24 mouse cellular contexts compared by ENCODE assay signal in genomic region chr16:78283231-78283630, GRCm38 (mm10). TPM values are rescaled to one million over a fixed set of nuclear protein-coding genes. Genes with fewer than 3 reads are reported as not detected.
DNase-seq lines count a peak whose midpoint lies in the region; ATAC-seq and TF ChIP-seq lines count a peak whose summit lies in the region.
"Had no signal": no experiment of that assay in that cellular context is flagged by ENCODE, and none has a peak within 500 bp of the region (broad histone marks: within the 10 kb centered on the region; RNA-seq: fewer than 3 reads in every experiment).

No protein-coding gene starts in this region.

- peak; percentile 35; the same call in 1 of the 2 replicates for ATAC-seq in lung, embryonic 14.5 days (ENCODE audit: insufficient read depth)
- ATAC-seq in lung, embryonic 16.5 days (ENCODE audit: low read depth) = peak; percentile 62; the same call in 1 of the 2 replicates
- ATAC-seq: activated CD4-positive, CD25-positive, alpha-beta regulatory T cell, adult 4 months; CD4-positive, CD25-positive, alpha-beta regulatory T cell, adult 4 months; forebrain, embryonic 13.5 days; forebrain, embryonic 15.5 days had no signal

- no peaks in the 10 kb centered on the region for H3K9me3 ChIP-seq in lung, embryonic 14.5 days (ENCODE audit: low read depth, low read length)
- H3K9me3 ChIP-seq in lung, embryonic 16.5 days (ENCODE audit: control insufficient read depth, low read length) = no peaks in the 10 kb centered on the region
- H3K9me3 ChIP-seq: embryonic facial prominence, embryonic 10.5 days; embryonic facial prominence, embryonic 12.5 days; forebrain, embryonic 13.5 days; forebrain, embryonic 15.5 days had no signal

- no peak overlapping the region for H3K4me2 ChIP-seq in lung, embryonic 14.5 days
- H3K4me2 ChIP-seq in lung, embryonic 16.5 days (ENCODE audit: low read depth, low read length) = no peak overlapping the region
- H3K4me2 ChIP-seq: embryonic facial prominence, embryonic 12.5 days; forebrain, embryonic 13.5 days; forebrain, embryonic 15.5 days had no signal

- H3K27me3 ChIP-seq in lung, embryonic 14.5 days (ENCODE audit: insufficient read depth, low read length) = no peaks in the 10 kb centered on the region
- no peaks in the 10 kb centered on the region for H3K27me3 ChIP-seq in lung, embryonic 16.5 days (ENCODE audit: control insufficient read depth, insufficient read depth, low read depth, low read length)
- no peaks in the 10 kb centered on the region for H3K27me3 ChIP-seq in thymus, adult 2 months (ENCODE audit: control insufficient read depth, insufficient read depth, low read length)
- H3K27me3 ChIP-seq: CH12.LX; embryonic facial prominence, embryonic 12.5 days; forebrain, embryonic 13.5 days; forebrain, embryonic 15.5 days had no signal

- no peak overlapping the region for H3K4me3 ChIP-seq in lung, embryonic 14.5 days (ENCODE audit: low read depth, low read length)
- H3K4me3 ChIP-seq in lung, embryonic 16.5 days (ENCODE audit: low read length) = no peak overlapping the region
- no peak overlapping the region for H3K4me3 ChIP-seq in lung, adult 2 months (replicated peaks; ENCODE audit: extremely low read depth, low read depth, low read length)
- H3K4me3 ChIP-seq in thymus, adult 2 months (ENCODE audit: control insufficient read depth, insufficient read depth, low read length) = no peak overlapping the region
- H3K4me3 ChIP-seq: embryonic facial prominence, embryonic 10.5 days; embryonic facial prominence, embryonic 12.5 days; forebrain, embryonic 13.5 days; forebrain, embryonic 15.5 days had no signal

- DNase-seq in lung, embryonic 14.5 days = peak; percentile 30
- no peak for DNase-seq in lung, postnatal 4 days
- DNase-seq in lung, adult 2 months = no peak
- DNase-seq in lung, postnatal 36 days = peak; percentile 11
- no peak for DNase-seq in lung, postnatal 25 days (ENCODE audit: low spot score)
- peak; percentile 49 for DNase-seq in Muller cell, postnatal 12 days (ENCODE audit: inconsistent ontology term)
- DNase-seq in thymus, adult 2 months = no peak
- DNase-seq: adrenal gland, adult 8-10 months; adrenal gland, postnatal 14 days; adrenal gland, postnatal 36 days; B cell, adult 2 months; cerebellum, adult 11-12 months; cerebellum, adult 2 months; cerebellum, adult 9-10 months; cerebellum, postnatal 25 days had no signal

- H3K9ac ChIP-seq in lung, embryonic 14.5 days = no peak overlapping the region
- H3K9ac ChIP-seq in lung, embryonic 16.5 days (ENCODE audit: low read length) = no peak overlapping the region
- H3K9ac ChIP-seq: embryonic facial prominence, embryonic 12.5 days; forebrain, embryonic 13.5 days; forebrain, embryonic 15.5 days had no signal

- no peaks in the 10 kb centered on the region for H3K36me3 ChIP-seq in lung, embryonic 14.5 days (ENCODE audit: insufficient read depth)
- H3K36me3 ChIP-seq in lung, embryonic 16.5 days (ENCODE audit: control insufficient read depth, insufficient read depth, low read length) = no peaks in the 10 kb centered on the region
- H3K36me3 ChIP-seq in thymus, adult 2 months (ENCODE audit: control insufficient read depth, insufficient read depth, low read length) = no peaks in the 10 kb centered on the region
- H3K36me3 ChIP-seq: embryonic facial prominence, embryonic 10.5 days; embryonic facial prominence, embryonic 12.5 days; forebrain, embryonic 15.5 days; G1E had no signal

- 43% methylated on average over 5 of the region's 5 CpGs for WGBS in lung, embryonic 14.5 days
- WGBS in lung, embryonic 16.5 days = 40% methylated on average over 5 of the region's 5 CpGs
- WGBS in lung, adult 2 months = 56% methylated on average over 5 of the region's 5 CpGs
- WGBS in thymus, adult 2 months = 94% methylated on average over 5 of the region's 5 CpGs

- H3K27ac ChIP-seq in lung, embryonic 14.5 days (ENCODE audit: low read depth) = no peak overlapping the region
- H3K27ac ChIP-seq in lung, embryonic 16.5 days (ENCODE audit: low read length) = no peak overlapping the region
- H3K27ac ChIP-seq in thymus, adult 2 months (ENCODE audit: control insufficient read depth, insufficient read depth, low read length) = no peak overlapping the region
- H3K27ac ChIP-seq: embryonic facial prominence, embryonic 10.5 days; embryonic facial prominence, embryonic 12.5 days; forebrain, embryonic 13.5 days; forebrain, embryonic 15.5 days had no signal

- no peak for TF ChIP-seq POLR2A in lung, adult 2 months (IDR thresholded peaks at IDR 0.05; ENCODE audit: borderline replicate concordance, extremely low read depth, low read depth, low read length)
- no peak for TF ChIP-seq POLR2A in thymus, adult 2 months (IDR thresholded peaks at IDR 0.05; ENCODE audit: control insufficient read depth, extremely low read depth, insufficient read depth, low read length, poor library complexity)

- no peaks in the 10 kb centered on the region for H3K4me1 ChIP-seq in lung, embryonic 14.5 days (ENCODE audit: insufficient read depth)
- H3K4me1 ChIP-seq in lung, embryonic 16.5 days (replicated peaks; ENCODE audit: control insufficient read depth, insufficient read depth, low read length) = peaks cover 4% of the 10 kb centered on the region
- H3K4me1 ChIP-seq in lung, adult 2 months (ENCODE audit: control insufficient read depth, insufficient read depth, low read length) = no peaks in the 10 kb centered on the region
- H3K4me1 ChIP-seq in thymus, adult 2 months (replicated peaks; ENCODE audit: control insufficient read depth, insufficient read depth, low read length) = no peaks in the 10 kb centered on the region
- H3K4me1 ChIP-seq: embryonic facial prominence, embryonic 12.5 days; forebrain, embryonic 13.5 days; forebrain, embryonic 15.5 days had no signal

- no peak for TF ChIP-seq CTCF in lung, embryonic 14.5 days (IDR thresholded peaks at IDR 0.05; ENCODE audit: low read depth)
- TF ChIP-seq CTCF in lung, adult 2 months (IDR thresholded peaks at IDR 0.05; ENCODE audit: insufficient read depth, low read length) = no peak
- TF ChIP-seq CTCF in thymus, adult 2 months (IDR thresholded peaks at IDR 0.05; ENCODE audit: borderline replicate concordance, control insufficient read depth, extremely low read depth, insufficient read depth, low read length, poor library complexity) = no peak

RNA-seq across cellular contexts. Expression of gene Cxadr, which starts 18.1 kb away (rescaled TPM):
- polyA plus RNA-seq in lung, embryonic 14.5 days (2014; fragmentation: Nextera tagmentation; extraction: Ambion mirVana) = 20.2 and 22.6 TPM in 2 replicates
- polyA plus RNA-seq in lung, embryonic 16.5 days (2015; fragmentation: Nextera tagmentation; extraction: Ambion mirVana) = 35.3 and 35.7 TPM in 2 replicates
- 32.5 and 37.1 TPM in 2 replicates for polyA plus RNA-seq in lung, adult 2 months (2012; rRNA removed)
- 2.8 and 4.5 TPM in 2 replicates for polyA plus RNA-seq in thymus, adult 2 months (2012; rRNA removed)
- polyA plus RNA-seq: G1E had no signal

Comparison
In these comparisons a context has a peak if more than half of its experiments do, and no peak if none do; other contexts are left out.
1. DNase-seq: peak in lung, embryonic 14.5 days (single experiment), lung, postnatal 36 days (single experiment) and Muller cell, postnatal 12 days (single experiment); none in lung, postnatal 4 days (0 of 2), lung, adult 2 months (single experiment), lung, postnatal 25 days (single experiment) and thymus, adult 2 months (single experiment).